Mouse (Mus musculus) urinary bladder, postnatal 10 days (tissue): ENCODE results near the gene Cfap43.

Source experiments
- DNase-seq: peaks from one replicate; pipeline ENCODE4 v3.0.0; 2022; ENCODE audit warnings: low spot score

Cfap43 gene

GRCm38 (mm10) chr19:47914191-47914590 is 4.9 kb downstream of the Cfap43 start:
- DNase-seq, result no peak

GRCm38 (mm10) chr19:47913344-47913743 is 5.7 kb downstream of the Cfap43 start:
- DNase-seq, result no peak

- DNase-seq, result no peak
Observed at GRCm38 (mm10) chr19:47910751-47911150, 8.3 kb downstream of the Cfap43 start.

- no peak for DNase-seq
Observed at GRCm38 (mm10) chr19:47910117-47910618, 8.9 kb downstream of the Cfap43 start.

- DNase-seq, result no peak
Observed at GRCm38 (mm10) chr19:47909387-47910116, 9.5 kb downstream of the Cfap43 start.

- no peak for DNase-seq
Observed at GRCm38 (mm10) chr19:47908961-47909371, 10.1 kb downstream of the Cfap43 start.

- DNase-seq, result no peak
Observed at GRCm38 (mm10) chr19:47907596-47907995, 11.5 kb downstream of the Cfap43 start.

GRCm38 (mm10) chr19:47905603-47906002 is 13.5 kb downstream of the Cfap43 start:
- DNase-seq, result no peak

- no peak for DNase-seq
Observed at GRCm38 (mm10) chr19:47905081-47905480, 14.0 kb downstream of the Cfap43 start.

- no peak for DNase-seq
Observed at GRCm38 (mm10) chr19:47903679-47904078, 15.4 kb downstream of the Cfap43 start.

- DNase-seq, result no peak
Observed at GRCm38 (mm10) chr19:47902316-47903201, 16.5 kb downstream of the Cfap43 start.

GRCm38 (mm10) chr19:47900558-47900957 is 18.5 kb downstream of the Cfap43 start:
- no peak for DNase-seq

GRCm38 (mm10) chr19:47900012-47900411 is 19.1 kb downstream of the Cfap43 start:
- no peak for DNase-seq

- DNase-seq, result no peak
Observed at GRCm38 (mm10) chr19:47898472-47899079, 20.5 kb downstream of the Cfap43 start.

GRCm38 (mm10) chr19:47893092-47893491 is 26.0 kb downstream of the Cfap43 start:
- DNase-seq, result no peak

GRCm38 (mm10) chr19:47891562-47892312 is 27.4 kb downstream of the Cfap43 start:
- no peak for DNase-seq

GRCm38 (mm10) chr19:47890489-47891130 is 28.5 kb downstream of the Cfap43 start:
- no peak for DNase-seq

GRCm38 (mm10) chr19:47888037-47888436 is 31.1 kb downstream of the Cfap43 start:
- DNase-seq, result no peak

GRCm38 (mm10) chr19:47887417-47887816 is 31.7 kb downstream of the Cfap43 start:
- DNase-seq, result no peak

GRCm38 (mm10) chr19:47886617-47887016 is 32.5 kb downstream of the Cfap43 start:
- DNase-seq, result no peak

- DNase-seq, result no peak
Observed at GRCm38 (mm10) chr19:47885886-47886285, 33.2 kb downstream of the Cfap43 start.
